Mouse (Mus musculus) spleen, postnatal 0 days (tissue): ENCODE results near the gene Stat5a. TPM values are rescaled to one million over a fixed set of nuclear protein-coding genes. Genes with fewer than 3 reads are reported as not detected.

Source experiments
- polyA plus RNA-seq: library from polyadenylated mRNA; unstranded; fragments of >200 nt; fragmentation: Nextera tagmentation; extraction: Ambion mirVana; gene quantifications from 2 replicates; pipeline ENCODE4 v1.2.1, GENCODE M21; 2015

Gene Stat5a
- 17.4 and 18.3 TPM in 2 replicates for polyA plus RNA-seq

DNA sequence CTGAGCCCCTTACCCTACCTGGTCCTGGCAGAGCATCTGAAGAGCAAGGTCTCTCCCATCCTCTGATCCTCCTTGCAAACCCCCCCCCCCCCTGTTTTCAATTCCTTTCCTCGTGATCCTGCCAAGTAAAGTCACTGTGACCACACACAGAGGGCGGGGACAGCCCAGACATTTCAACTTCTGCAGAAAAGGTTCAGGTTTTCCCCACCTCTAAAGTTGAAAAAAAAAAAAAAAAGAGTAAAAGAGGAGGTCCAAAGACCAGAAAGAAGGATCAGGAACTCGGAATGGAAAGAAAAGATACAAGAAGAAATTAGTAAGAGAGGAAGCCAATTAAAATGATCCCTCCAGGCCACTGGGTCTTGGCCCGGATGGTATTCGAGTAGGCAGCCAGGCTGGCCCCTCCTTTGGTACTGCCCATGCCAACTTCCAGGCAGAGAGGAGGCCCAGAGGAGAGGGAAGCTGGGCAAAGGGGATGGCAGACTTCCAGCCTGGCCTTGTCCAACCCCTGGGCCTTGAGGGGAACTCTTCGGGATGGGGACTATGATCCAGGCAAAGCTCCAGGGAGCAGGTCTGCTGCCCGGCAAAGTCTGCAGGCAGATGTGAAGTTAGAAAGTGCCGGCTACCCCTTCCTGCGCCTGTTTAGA, at the start of gene Stat5a:
TSS of gene Stat5a (plus strand) at position 417 of the 644 bp plus-strand sequence.

DNA sequence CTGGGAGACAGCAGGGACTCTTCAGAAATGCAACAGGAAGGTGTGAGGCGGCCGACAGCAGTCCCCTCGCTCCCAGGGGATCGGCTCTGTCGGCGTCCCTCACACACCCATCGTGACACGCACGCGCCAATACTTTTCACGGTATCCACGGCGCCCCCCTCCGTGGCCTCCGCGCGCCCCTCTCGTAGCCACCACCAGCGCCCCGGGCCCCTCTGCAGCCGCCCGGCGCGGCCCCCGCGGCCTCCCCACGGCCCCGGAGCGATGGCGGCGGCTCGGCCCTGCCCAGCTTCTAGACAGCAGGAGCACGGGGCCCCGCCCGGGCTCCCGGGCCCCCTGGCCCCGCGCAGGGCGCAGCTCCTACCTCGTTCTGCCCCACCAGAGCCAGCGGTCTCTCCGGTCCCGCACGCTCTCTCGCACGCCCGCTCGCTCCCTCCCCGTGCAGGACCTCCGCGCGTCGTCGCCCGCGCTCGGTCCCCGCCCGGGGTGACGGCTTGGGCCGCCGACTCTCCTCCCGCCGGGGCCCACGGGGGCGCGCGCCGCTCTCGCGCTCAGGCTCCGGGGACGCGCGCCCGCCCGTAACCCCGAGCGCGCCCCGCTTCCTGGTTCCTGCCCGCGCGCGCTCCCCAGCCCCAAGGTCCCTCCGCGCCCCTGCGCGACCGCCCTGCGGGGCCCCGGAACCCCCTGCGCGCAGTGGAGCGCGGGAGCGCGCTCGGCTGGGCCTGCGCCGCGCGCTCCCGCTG, 8.9 kb upstream of the Stat5a start, which contains the start of gene Stat5b:
TSS of gene Stat5b (minus strand) at position 687 of the 740 bp plus-strand sequence.

Other genes with a start within 250 kb of the Stat5a start
- 22.4 and 25.7 TPM in 2 replicates for gene Nkiras2, start 240.1 kb upstream of the Stat5a start, polyA plus RNA-seq
- gene Dnajc7, start 239.2 kb upstream of the Stat5a start, polyA plus RNA-seq: 88.8 and 94.0 TPM in 2 replicates
- 0.15 and 0.22 TPM in 2 replicates for gene Zfp385c, start 166.9 kb upstream of the Stat5a start, polyA plus RNA-seq
- 6.6 and 10.1 TPM in 2 replicates for gene Dhx58, start 155.1 kb upstream of the Stat5a start, polyA plus RNA-seq
- gene Kat2a, start 146.9 kb upstream of the Stat5a start, polyA plus RNA-seq: 18.7 and 20.4 TPM in 2 replicates
- 0.35 and 0.42 TPM in 2 replicates for gene Hspb9, start 145.5 kb upstream of the Stat5a start, polyA plus RNA-seq
- 22.0 and 24.2 TPM in 2 replicates for gene Rab5c, start 121.1 kb upstream of the Stat5a start, polyA plus RNA-seq
- gene Kcnh4, start 99.4 kb upstream of the Stat5a start, polyA plus RNA-seq: 0.05 TPM in 2 replicates
- gene Hcrt, start 96.4 kb upstream of the Stat5a start, polyA plus RNA-seq: not detected in 2 replicates
- 2.0 and 3.3 TPM in 2 replicates for gene Ghdc, start 88.4 kb upstream of the Stat5a start, polyA plus RNA-seq
- gene Stat5b, start 8.6 kb upstream of the Stat5a start, polyA plus RNA-seq: 24.3 and 28.0 TPM in 2 replicates
- 34.4 and 39.7 TPM in 2 replicates for gene Stat3, start 80.2 kb downstream of the Stat5a start, polyA plus RNA-seq
- 119 and 141 TPM in 2 replicates for gene Cavin1, start 111.5 kb downstream of the Stat5a start, polyA plus RNA-seq
- 47.9 and 54.7 TPM in 2 replicates for gene Atp6v0a1, start 150.1 kb downstream of the Stat5a start, polyA plus RNA-seq
- 7.7 and 10.1 TPM in 2 replicates for gene Naglu, start 210.7 kb downstream of the Stat5a start, polyA plus RNA-seq
- 0.38 and 0.65 TPM in 2 replicates for gene Hsd17b1, start 219.1 kb downstream of the Stat5a start, polyA plus RNA-seq
- 19.0 and 20.6 TPM in 2 replicates for gene Coasy, start 223.2 kb downstream of the Stat5a start, polyA plus RNA-seq
- gene Mlx, start 227.9 kb downstream of the Stat5a start, polyA plus RNA-seq: 26.4 and 29.6 TPM in 2 replicates
- 24.3 and 24.8 TPM in 2 replicates for gene Psmc3ip, start 236.1 kb downstream of the Stat5a start, polyA plus RNA-seq